Mouse (Mus musculus): ENCODE data around the gene Wfdc2. TPM values are rescaled to one million over a fixed set of nuclear protein-coding genes. Genes with fewer than 3 reads are reported as not detected.
"Not testable (repeated sequence)": the region's sequence is repeated elsewhere in the genome, so short reads cannot be mapped to it uniquely, and the experiment has no call there.

The Wfdc2 gene
- polyA plus RNA-seq, 1 experiment from 2014 or later: 34.5 TPM

DNA sequence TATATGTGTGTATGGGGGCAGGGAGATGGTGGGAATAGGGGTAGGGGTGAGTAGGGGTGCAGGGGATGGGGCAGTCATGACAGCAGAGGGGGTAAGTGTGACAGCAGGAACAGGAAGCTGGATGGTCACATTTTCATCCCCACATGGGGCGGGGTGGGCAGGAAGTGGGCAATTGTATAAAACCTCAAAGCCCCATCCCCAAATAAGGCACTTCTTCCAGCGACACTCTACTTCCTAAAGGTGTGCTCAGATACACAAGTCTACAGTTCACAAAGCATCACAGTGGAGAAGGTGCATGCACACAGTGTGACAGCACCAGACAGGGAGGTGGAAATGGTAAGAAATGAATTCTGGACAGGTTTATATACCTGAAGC is 11.3 kb upstream of the Wfdc2 start:
- Histone ChIP-seq H3K27ac (no peak overlapping the region), H3K36me3 (replicated peaks) (no peaks in the 10 kb centered on the region), H3K4me2 (no peak overlapping the region), H3K9ac (no peak overlapping the region), H3K9me3 (no peaks in the 10 kb centered on the region), H3K4me1 (peaks cover 13% of the 10 kb centered on the region), H3K4me3 (replicated peaks) (no peak overlapping the region), H3K27me3 (peaks cover 4% of the 10 kb centered on the region)
- WGBS: 78% methylated on average over 2 of the region's 2 CpGs
- ATAC-seq (ENCODE audit: low FRiP score): no peak

GRCm38 (mm10) chr2:164551502-164551901 is 10.7 kb upstream of the Wfdc2 start:
- H3K9ac ChIP-seq: no peak overlapping the region
- no peak overlapping the region for H3K4me2 ChIP-seq
- no peak for ATAC-seq (ENCODE audit: low FRiP score)
- H3K36me3 ChIP-seq (replicated peaks): no peaks in the 10 kb centered on the region
- H3K9me3 ChIP-seq: no peaks in the 10 kb centered on the region
- peaks cover 13% of the 10 kb centered on the region for H3K4me1 ChIP-seq
- no peak overlapping the region for H3K4me3 ChIP-seq (replicated peaks)
- WGBS: 90% methylated on average over 9 of the region's 9 CpGs
- H3K27me3 ChIP-seq: peaks cover 4% of the 10 kb centered on the region
- no peak overlapping the region for H3K27ac ChIP-seq

DNA sequence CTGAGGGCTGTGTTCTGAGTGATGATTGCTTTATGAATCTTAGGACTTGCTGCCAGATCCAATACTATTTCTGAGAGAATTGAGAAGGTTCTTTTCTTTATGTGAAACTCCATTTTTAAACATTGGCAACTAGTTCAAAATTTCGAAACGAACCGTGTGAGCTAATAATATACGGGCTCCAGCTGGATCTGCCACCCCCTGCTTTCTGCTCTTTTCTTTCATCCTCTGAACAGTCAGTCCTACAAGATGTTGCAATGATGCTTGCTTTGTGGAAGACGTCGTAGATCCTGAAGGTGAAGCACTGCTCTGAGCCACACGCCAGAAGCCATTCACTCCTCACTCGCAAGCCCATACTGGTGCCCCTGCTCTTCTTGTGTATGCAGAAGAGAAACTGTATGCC is 3.8 kb upstream of the Wfdc2 start:
- Histone ChIP-seq H3K4me2 (no peak overlapping the region), H3K36me3 (replicated peaks) (no peaks in the 10 kb centered on the region), H3K9ac (no peak overlapping the region), H3K9me3 (no peaks in the 10 kb centered on the region), H3K27me3 (peaks cover 16% of the 10 kb centered on the region), H3K4me3 (replicated peaks) (no peak overlapping the region), H3K27ac (no peak overlapping the region), H3K4me1 (peaks cover 13% of the 10 kb centered on the region)
- 84% methylated on average over 8 of the region's 8 CpGs for WGBS
- no peak for ATAC-seq (ENCODE audit: low FRiP score)

DNA sequence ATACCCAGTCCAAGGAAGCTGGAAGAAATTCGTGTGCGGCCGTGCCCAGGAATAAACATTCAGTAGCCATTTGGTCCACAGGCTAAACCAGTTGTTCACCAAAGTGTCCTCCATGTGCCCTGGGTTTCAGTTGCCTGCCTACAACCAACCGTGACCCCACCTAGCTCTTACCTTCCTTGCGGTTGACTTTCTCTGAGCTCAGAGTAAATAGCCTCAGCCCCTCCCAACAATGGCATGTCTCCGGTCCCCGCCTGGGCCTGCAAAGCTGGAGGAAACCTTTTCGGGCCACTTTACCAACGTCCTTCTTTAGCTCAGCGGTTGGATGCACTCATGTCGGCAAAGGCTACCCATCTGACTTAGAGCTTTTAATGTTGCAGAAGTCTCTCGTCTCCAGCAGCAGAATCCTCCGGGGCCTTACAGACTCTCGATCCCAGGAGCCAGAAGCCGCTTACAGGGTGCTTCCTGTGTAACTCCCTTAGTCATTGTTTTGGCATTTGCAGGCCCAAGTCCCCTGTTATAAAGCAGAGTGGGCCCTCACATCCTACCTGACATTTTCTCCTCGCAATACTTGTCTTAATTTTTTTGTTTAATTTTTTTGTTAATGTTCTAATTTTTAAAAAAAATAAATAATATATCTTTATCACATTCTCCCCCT is 3.1 kb upstream of the Wfdc2 start:
- Histone ChIP-seq H3K9ac (no peak overlapping the region), H3K36me3 (replicated peaks) (no peaks in the 10 kb centered on the region), H3K4me1 (peaks cover 20% of the 10 kb centered on the region), H3K4me2 (no peak overlapping the region), H3K9me3 (no peaks in the 10 kb centered on the region), H3K27me3 (peaks cover 16% of the 10 kb centered on the region), H3K27ac (no peak overlapping the region), H3K4me3 (replicated peaks) (no peak overlapping the region)
- no peak for ATAC-seq (ENCODE audit: low FRiP score)
- WGBS: 52% methylated on average over 16 of the region's 16 CpGs

GRCm38 (mm10) chr2:164560106-164560505 is 2.1 kb upstream of the Wfdc2 start:
- ATAC-seq (ENCODE audit: low FRiP score): no peak
- 91% methylated on average over 8 of the region's 8 CpGs for WGBS
- peaks cover 16% of the 10 kb centered on the region for H3K27me3 ChIP-seq

DNA sequence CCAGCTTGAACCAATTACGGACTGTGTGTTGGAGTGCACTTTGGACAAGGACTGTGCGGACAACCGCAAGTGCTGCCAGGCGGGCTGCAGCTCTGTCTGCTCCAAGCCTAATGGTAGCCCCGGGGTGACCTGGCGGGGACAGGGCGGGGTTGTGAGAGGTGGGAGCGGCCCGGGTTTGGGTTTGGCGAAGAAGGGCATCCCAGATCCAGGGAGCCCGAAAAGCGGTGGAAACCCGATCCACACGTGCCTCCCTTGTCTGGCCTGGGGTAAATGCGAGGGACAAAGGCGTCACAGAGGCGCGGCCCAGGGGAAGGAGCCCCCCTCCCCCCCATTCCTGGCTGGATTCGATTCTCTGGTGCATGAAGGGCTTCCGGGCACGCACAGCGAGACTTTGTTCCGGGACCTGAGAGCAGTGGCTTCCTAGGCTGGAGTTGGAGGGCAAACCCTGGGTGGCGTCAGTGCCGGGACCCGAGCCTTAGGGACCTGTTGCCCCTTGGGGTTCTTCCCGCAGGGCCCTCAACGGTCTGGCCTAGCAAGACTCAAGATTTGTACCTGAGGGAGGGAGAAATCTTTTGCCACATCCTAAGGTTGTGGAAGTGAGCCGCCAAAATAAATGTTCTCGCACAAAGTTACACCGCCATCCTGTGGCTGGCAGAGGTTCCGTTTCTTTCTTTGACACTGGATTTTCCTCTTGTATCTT is 1.3 kb downstream of the Wfdc2 start:
- Histone ChIP-seq H3K9me3 (no peaks in the 10 kb centered on the region), H3K4me3 (replicated peaks) (peak overlapping the region; percentile 44), H3K4me2 (peak overlapping the region; percentile 91), H3K27ac (no peak overlapping the region), H3K27me3 (peaks cover 16% of the 10 kb centered on the region; the same call in 1 of the 2 replicates), H3K9ac (peak overlapping the region; percentile 65), H3K4me1 (peaks cover 21% of the 10 kb centered on the region), H3K36me3 (replicated peaks) (no peaks in the 10 kb centered on the region; the same call in 1 of the 2 replicates)
- WGBS: under 1% methylated on average over 32 of the region's 32 CpGs
- ATAC-seq (ENCODE audit: low FRiP score): peak; percentile 67; the same call in 1 of the 2 replicates

More at GRCm38 (mm10) chr2:164560106-164560505, 2.1 kb upstream of the Wfdc2 start:
- H3K4me1 ChIP-seq: peaks cover 21% of the 10 kb centered on the region
- H3K9ac ChIP-seq: no peak overlapping the region
- no peak overlapping the region for H3K4me2 ChIP-seq
- H3K4me3 ChIP-seq (replicated peaks): no peak overlapping the region
- no peak overlapping the region for H3K27ac ChIP-seq
- H3K9me3 ChIP-seq: no peaks in the 10 kb centered on the region
- H3K36me3 ChIP-seq (replicated peaks): no peaks in the 10 kb centered on the region

DNA sequence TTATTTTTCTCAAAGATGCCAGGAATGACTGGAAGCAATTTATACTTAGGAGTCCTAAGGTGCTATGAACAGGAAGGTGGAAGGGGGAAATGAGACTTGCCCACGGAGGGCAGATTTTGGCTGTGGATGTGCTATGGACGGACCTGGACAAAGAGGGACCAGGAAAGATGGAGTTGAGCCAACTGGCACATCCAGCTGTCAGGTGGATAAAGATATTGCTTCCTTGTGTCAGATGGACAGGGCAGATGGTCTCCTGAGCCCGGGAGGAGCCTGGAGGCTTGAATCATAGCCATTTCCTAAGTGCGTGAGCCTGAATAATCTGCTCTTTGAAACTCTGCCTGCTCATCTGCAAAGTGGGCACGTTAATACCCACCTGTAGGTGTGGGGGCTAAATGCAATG is 2.1 kb downstream of the Wfdc2 start:
- H3K4me1 ChIP-seq: peaks cover 21% of the 10 kb centered on the region
- H3K27ac ChIP-seq: no peak overlapping the region
- H3K4me2 ChIP-seq: peak overlapping the region; percentile 91; the same call in 1 of the 2 replicates
- H3K9me3 ChIP-seq: no peaks in the 10 kb centered on the region
- H3K4me3 ChIP-seq (replicated peaks): no peak overlapping the region
- no peaks in the 10 kb centered on the region; the same call in 1 of the 2 replicates for H3K36me3 ChIP-seq (replicated peaks)
- H3K27me3 ChIP-seq: peaks cover 16% of the 10 kb centered on the region; the same call in 1 of the 2 replicates
- ATAC-seq (ENCODE audit: low FRiP score): no peak
- peak overlapping the region; percentile 65; the same call in 1 of the 2 replicates for H3K9ac ChIP-seq
- 75% methylated on average over 5 of the region's 5 CpGs for WGBS

GRCm38 (mm10) chr2:164566997-164567396 is 4.8 kb downstream of the Wfdc2 start:
- H3K4me1 ChIP-seq: peaks cover 21% of the 10 kb centered on the region
- no peak for ATAC-seq (ENCODE audit: low FRiP score)
- 89% methylated on average over 2 of the region's 2 CpGs for WGBS

GRCm38 (mm10) chr2:164567460-164567859 is 5.2 kb downstream of the Wfdc2 start:
- WGBS: 90% methylated on average over 5 of the region's 5 CpGs

More at GRCm38 (mm10) chr2:164566997-164567396, 4.8 kb downstream of the Wfdc2 start:
- H3K4me2 ChIP-seq: no peak overlapping the region
- no peak overlapping the region for H3K27ac ChIP-seq
- H3K9me3 ChIP-seq: no peaks in the 10 kb centered on the region
- H3K36me3 ChIP-seq (replicated peaks): no peaks in the 10 kb centered on the region; the same call in 1 of the 2 replicates
- H3K4me3 ChIP-seq (replicated peaks): no peak overlapping the region
- no peak overlapping the region for H3K9ac ChIP-seq
- peaks cover 9% of the 10 kb centered on the region; the same call in 1 of the 2 replicates for H3K27me3 ChIP-seq

DNA sequence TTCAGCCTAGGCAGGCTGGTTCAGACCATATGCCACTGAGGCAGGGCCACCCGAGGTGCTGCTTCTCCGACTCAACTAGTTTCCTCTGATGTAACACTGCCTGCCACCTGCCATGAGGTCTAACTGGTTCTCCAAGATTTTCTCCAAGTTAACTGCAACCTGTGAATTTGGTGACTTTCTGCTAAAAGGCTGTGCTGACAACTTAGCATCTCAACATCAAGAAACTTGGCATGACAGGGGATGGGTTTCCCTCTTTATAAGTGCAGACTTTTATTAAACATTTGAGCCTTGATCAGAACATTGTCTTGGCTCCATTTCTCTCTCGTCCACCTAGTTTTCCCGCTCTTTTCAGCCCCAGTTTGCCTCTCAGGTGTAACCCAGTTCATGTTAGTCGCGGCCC is 11.1 kb downstream of the Wfdc2 start, which contains the start of gene Spint3:
Spint3 (minus strand) TSS at position 101 of the 400 bp plus-strand sequence.
- H3K4me1 ChIP-seq; H3K27me3 ChIP-seq; H3K4me2 ChIP-seq; H3K9me3 ChIP-seq; H3K4me3 ChIP-seq (replicated peaks); H3K27ac ChIP-seq; H3K9ac ChIP-seq; ATAC-seq (ENCODE audit: low FRiP score); H3K36me3 ChIP-seq (replicated peaks): not testable (repeated sequence)
- WGBS: 83% methylated on average over 6 of the region's 6 CpGs

More at GRCm38 (mm10) chr2:164567460-164567859, 5.2 kb downstream of the Wfdc2 start:
- H3K27ac ChIP-seq: no peak overlapping the region
- H3K36me3 ChIP-seq (replicated peaks): no peaks in the 10 kb centered on the region; the same call in 1 of the 2 replicates
- ATAC-seq (ENCODE audit: low FRiP score): no peak
- H3K27me3 ChIP-seq: peaks cover 5% of the 10 kb centered on the region; the same call in 1 of the 2 replicates
- no peak overlapping the region for H3K9ac ChIP-seq
- H3K9me3 ChIP-seq: no peaks in the 10 kb centered on the region
- H3K4me2 ChIP-seq: no peak overlapping the region
- H3K4me3 ChIP-seq (replicated peaks): no peak overlapping the region
- H3K4me1 ChIP-seq: peaks cover 18% of the 10 kb centered on the region

DNA sequence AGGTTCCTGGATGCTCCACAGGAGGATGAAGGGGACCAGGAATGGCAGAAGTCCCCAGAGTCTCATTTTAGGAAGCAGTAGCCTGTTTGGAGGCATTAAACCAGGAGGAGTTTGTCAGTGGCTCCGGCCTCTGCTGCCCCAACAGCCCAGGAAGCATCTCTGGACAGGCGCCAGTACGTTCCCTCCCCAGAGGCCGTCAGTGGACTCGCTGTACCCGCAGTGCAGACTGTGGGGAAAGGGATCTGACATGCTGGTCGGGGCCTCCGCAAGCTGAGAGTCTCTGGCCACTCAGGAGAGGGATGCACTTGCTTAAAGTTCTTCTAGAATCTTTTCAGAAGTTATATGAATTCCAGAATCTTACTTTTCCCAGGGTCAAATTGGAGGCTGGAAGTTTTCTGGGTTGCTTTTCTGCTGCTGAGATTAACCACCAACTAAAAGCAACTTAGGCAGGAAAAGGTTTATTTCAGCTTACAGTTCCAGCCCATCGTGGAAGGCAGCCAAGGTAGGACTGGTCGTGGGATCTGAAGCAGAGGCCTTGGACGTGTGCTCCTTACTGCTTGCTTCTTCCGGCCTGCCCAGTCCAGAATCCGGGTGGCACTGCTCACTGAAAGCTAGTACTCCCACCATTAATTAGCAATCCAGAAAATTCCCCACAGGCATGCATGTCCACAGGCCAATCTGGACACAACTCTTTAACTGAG is 23.0 kb downstream of the Wfdc2 start, which contains the start of gene Wfdc6a:
Wfdc6a (minus strand) TSS at position 423 of the 701 bp plus-strand sequence.
- 71% methylated on average over 13 of the region's 13 CpGs for WGBS
- not testable (repeated sequence) for H3K36me3 ChIP-seq (replicated peaks); ATAC-seq (ENCODE audit: low FRiP score); H3K4me1 ChIP-seq; H3K27me3 ChIP-seq; H3K9ac ChIP-seq; H3K4me3 ChIP-seq (replicated peaks); H3K9me3 ChIP-seq; H3K27ac ChIP-seq; H3K4me2 ChIP-seq

- H3K36me3 ChIP-seq (replicated peaks): no peaks in the 10 kb centered on the region
- no peaks in the 10 kb centered on the region for H3K4me1 ChIP-seq
- H3K9me3 ChIP-seq: no peaks in the 10 kb centered on the region
- H3K4me3 ChIP-seq (replicated peaks): no peak overlapping the region
- no peak overlapping the region for H3K4me2 ChIP-seq
- no peaks in the 10 kb centered on the region for H3K27me3 ChIP-seq
- 11% methylated on average over 4 of the region's 4 CpGs for WGBS
- no peak overlapping the region for H3K9ac ChIP-seq
- no peak overlapping the region for H3K27ac ChIP-seq
- peak; percentile 49; the same call in 1 of the 2 replicates for ATAC-seq (ENCODE audit: low FRiP score)
Measured at GRCm38 (mm10) chr2:164592014-164592413, 29.8 kb downstream of the Wfdc2 start.
